Mouse (Mus musculus) midbrain, postnatal 0 days (tissue): ENCODE measurements around the gene Slc19a1. TPM values are rescaled to one million over a fixed set of nuclear protein-coding genes. Genes with fewer than 3 reads are reported as not detected.

Source experiments
- ATAC-seq: fragments of 200-750 bp; cut with Nextera tagmentation; 2 replicates; pipeline ENCODE4 v1.8.0; 2017; ENCODE audit warnings: moderate number of reproducible peaks, mild to moderate bottlenecking, moderate TSS enrichment, moderate library complexity; ENCODE audit not compliant: low FRiP score
- DNase-seq: peaks from one replicate; pipeline ENCODE4 v3.0.0-alpha.2; 2015; ENCODE audit warnings: low spot score
- H3K27ac ChIP-seq: fragments of 300-500 bp; sonication (generic); 2 replicates; pipeline ENCODE4 v1.5.1; 2014; ENCODE audit warnings: low read depth, mild to moderate bottlenecking, low read length, mixed read lengths
- H3K27me3 ChIP-seq: fragments of 300-500 bp; sonication (generic); 2 replicates; pipeline ENCODE4 v1.6.1; 2014; ENCODE audit warnings: low read length, control low read depth, mixed read lengths; ENCODE audit not compliant: insufficient read depth
- H3K36me3 ChIP-seq: fragments of 300-500 bp; sonication (generic); 2 replicates; pipeline ENCODE4 v1.6.1; 2014; ENCODE audit warnings: low read length, control low read depth, mixed read lengths; ENCODE audit not compliant: insufficient read depth
- H3K4me1 ChIP-seq: fragments of 300-500 bp; sonication (generic); 2 replicates; pipeline ENCODE4 v1.6.1; 2014; ENCODE audit warnings: mild to moderate bottlenecking, control low read depth, antibody characterized with exemption, low read length, mixed read lengths; ENCODE audit not compliant: insufficient read depth
- H3K4me2 ChIP-seq: fragments of 300-500 bp; sonication (generic); 2 replicates; pipeline ENCODE4 v1.6.1; 2014; ENCODE audit warnings: low read depth, mild to moderate bottlenecking, low read length, mixed read lengths; ENCODE audit not compliant: poor library complexity, severe bottlenecking
- H3K4me3 ChIP-seq: fragments of 300-500 bp; sonication (generic); 2 replicates; pipeline ENCODE4 v1.5.1; 2014; ENCODE audit warnings: low read depth, mild to moderate bottlenecking, low read length, moderate library complexity
- H3K9ac ChIP-seq: fragments of 300-500 bp; sonication (generic); replicated peaks from 2 replicates; pipeline ENCODE4 v1.6.1; 2014; ENCODE audit warnings: mild to moderate bottlenecking, low read length, moderate library complexity, mixed read lengths; ENCODE audit not compliant: poor library complexity, severe bottlenecking
- H3K9me3 ChIP-seq: fragments of 300-500 bp; sonication (generic); 2 replicates; pipeline ENCODE4 v1.6.1; 2016; ENCODE audit warnings: low read length, control low read depth
- CTCF ChIP-seq: IDR thresholded peaks from 2 replicates; pipeline ENCODE4 v1.5.1; 2016; ENCODE audit warnings: antibody characterized with exemption, mild to moderate bottlenecking
- WGBS: fragments of 180-500 bp; shearing (Covaris S2); extraction: QIAGEN DNeasy Blood & Tissue Kit; methylation state at CpG from one replicate; pipeline ENCODE4 v1.1.7; 2014; 5-methylcytosine and 5-hydroxymethylcytosine counted together
- polyA plus RNA-seq: library from polyadenylated mRNA; unstranded; fragments of >200 nt; fragmentation: Nextera tagmentation; extraction: Ambion mirVana; gene quantifications from 2 replicates; pipeline ENCODE4 v1.2.1, GENCODE M21; 2015
- total RNA-seq: library from RNA; depleted of rRNA; stranded (reverse); fragments of >200 nt; gene quantifications from 2 replicates; pipeline ENCODE4 v1.2.3, GENCODE M21; 2014

Gene Slc19a1
- total and polyA plus RNA-seq, 2 experiments from 2014 or later: 38.1 to 44.1 TPM

GRCm38 (mm10) chr10:77038579-77039174, 6.6 kb downstream of the Slc19a1 start:
- H3K4me1 ChIP-seq: peaks cover 13% of the 10 kb centered on the region; the same call in 1 of the 2 replicates
- no peak overlapping the region for H3K4me3 ChIP-seq
- DNase-seq (no peak), ATAC-seq (no peak)
- TF ChIP-seq CTCF: no peak
- H3K27me3 ChIP-seq: no peaks in the 10 kb centered on the region
- no peak overlapping the region for H3K27ac ChIP-seq
- WGBS: 63% methylated on average over 8 of the region's 8 CpGs
- peaks cover 30% of the 10 kb centered on the region for H3K36me3 ChIP-seq
- H3K9ac ChIP-seq: no peak overlapping the region
- no peak overlapping the region for H3K4me2 ChIP-seq
- no peaks in the 10 kb centered on the region for H3K9me3 ChIP-seq

GRCm38 (mm10) chr10:77048196-77048595, 16.2 kb downstream of the Slc19a1 start:
- no peak for TF ChIP-seq CTCF
- H3K27me3 ChIP-seq: no peaks in the 10 kb centered on the region
- no peaks in the 10 kb centered on the region for H3K9me3 ChIP-seq
- H3K4me1 ChIP-seq: no peaks in the 10 kb centered on the region
- no peak overlapping the region for H3K4me2 ChIP-seq
- no peak overlapping the region for H3K9ac ChIP-seq
- H3K36me3 ChIP-seq: peaks cover 47% of the 10 kb centered on the region
- ATAC-seq (no peak), DNase-seq (no peak)
- H3K4me3 ChIP-seq: no peak overlapping the region
- no peak overlapping the region for H3K27ac ChIP-seq
- WGBS: 75% methylated on average over 4 of the region's 4 CpGs

DNA sequence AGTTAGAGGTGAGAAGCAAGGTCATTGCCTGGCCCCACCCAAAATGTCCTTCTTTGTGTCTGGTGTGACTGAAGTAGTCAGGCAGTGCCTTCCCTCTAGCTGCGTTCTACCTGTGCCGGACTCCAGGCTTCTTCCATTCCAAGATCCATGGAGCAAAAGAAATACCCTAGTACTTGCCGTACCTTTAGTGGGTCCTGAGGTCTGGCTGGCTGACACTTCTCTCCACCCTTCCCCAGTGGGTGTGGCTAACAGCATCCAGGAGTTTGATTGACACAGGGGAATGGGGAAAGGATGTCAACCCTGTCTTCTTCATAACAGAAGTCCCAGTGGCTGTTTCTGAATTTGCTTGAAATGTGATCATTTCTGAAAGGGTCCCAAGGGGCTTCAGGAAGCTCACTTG, 16.6 kb downstream of the Slc19a1 start:
- no peak overlapping the region for H3K9ac ChIP-seq
- no peak overlapping the region for H3K4me3 ChIP-seq
- no peak for TF ChIP-seq CTCF
- no peak overlapping the region for H3K4me2 ChIP-seq
- no peaks in the 10 kb centered on the region for H3K9me3 ChIP-seq
- DNase-seq (no peak), ATAC-seq (no peak)
- H3K27ac ChIP-seq: no peak overlapping the region
- H3K27me3 ChIP-seq: no peaks in the 10 kb centered on the region
- H3K4me1 ChIP-seq: no peaks in the 10 kb centered on the region
- WGBS: 98% methylated on average over 3 of the region's 3 CpGs
- peaks cover 47% of the 10 kb centered on the region for H3K36me3 ChIP-seq

GRCm38 (mm10) chr10:77056768-77057167, 24.7 kb downstream of the Slc19a1 start:
- H3K9ac ChIP-seq: no peak overlapping the region
- H3K27me3 ChIP-seq: no peaks in the 10 kb centered on the region
- peak; percentile 22; the same call in 1 of the 2 replicates for TF ChIP-seq CTCF
- H3K36me3 ChIP-seq: peaks cover under 1% of the 10 kb centered on the region; the same call in 1 of the 2 replicates
- H3K9me3 ChIP-seq: no peaks in the 10 kb centered on the region
- no peak for DNase-seq
- no peak overlapping the region for H3K4me3 ChIP-seq
- 71% methylated on average over 10 of the region's 10 CpGs for WGBS
- no peaks in the 10 kb centered on the region for H3K4me1 ChIP-seq
- no peak overlapping the region for H3K27ac ChIP-seq
- no peak overlapping the region for H3K4me2 ChIP-seq
- no peak for ATAC-seq

GRCm38 (mm10) chr10:77061426-77061825, 29.4 kb downstream of the Slc19a1 start:
- H3K27me3 ChIP-seq: no peaks in the 10 kb centered on the region
- no peaks in the 10 kb centered on the region for H3K36me3 ChIP-seq
- no peak overlapping the region for H3K27ac ChIP-seq
- H3K9ac ChIP-seq: no peak overlapping the region
- no peak for TF ChIP-seq CTCF
- H3K4me3 ChIP-seq: no peak overlapping the region
- ATAC-seq (no peak), DNase-seq (no peak)
- H3K4me1 ChIP-seq: no peaks in the 10 kb centered on the region
- no peak overlapping the region for H3K4me2 ChIP-seq
- WGBS: 68% methylated on average over 3 of the region's 3 CpGs
- H3K9me3 ChIP-seq: no peaks in the 10 kb centered on the region

DNA sequence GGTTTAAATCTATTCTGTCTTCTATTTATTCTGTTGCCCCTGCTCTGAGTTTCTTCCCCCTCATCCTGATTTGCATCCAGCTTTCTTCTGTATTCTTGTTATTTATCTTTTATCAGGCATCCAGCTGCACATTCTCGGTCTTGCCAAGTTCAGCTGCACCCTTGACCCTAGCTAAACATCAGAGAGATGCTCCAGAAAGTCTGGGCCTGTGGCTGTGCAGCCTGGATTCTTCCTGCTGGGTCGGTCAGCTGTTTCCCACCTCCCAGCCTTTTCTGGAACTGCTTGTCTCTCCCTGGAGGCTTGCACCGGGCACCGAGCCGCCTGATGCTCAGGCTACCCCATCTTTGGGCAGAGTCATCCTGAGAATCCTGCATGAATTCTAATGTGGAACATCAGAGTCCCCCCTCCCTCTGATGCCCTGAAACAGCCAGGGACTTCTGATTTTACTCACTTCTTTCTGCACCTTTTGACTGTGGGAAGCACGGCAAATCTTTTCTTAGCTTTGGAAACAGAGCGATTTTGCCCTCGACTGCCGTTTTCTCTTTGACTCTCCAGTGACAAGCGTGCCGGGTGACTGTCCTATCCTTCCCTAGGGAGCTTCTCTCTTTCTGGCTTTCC, 30.5 kb downstream of the Slc19a1 start:
- Histone ChIP-seq H3K27ac (no peak overlapping the region), H3K4me3 (no peak overlapping the region), H3K27me3 (no peaks in the 10 kb centered on the region), H3K4me1 (no peaks in the 10 kb centered on the region), H3K4me2 (no peak overlapping the region), H3K9me3 (no peaks in the 10 kb centered on the region), H3K9ac (no peak overlapping the region; the same call in 1 of the 2 replicates), H3K36me3 (no peaks in the 10 kb centered on the region)
- DNase-seq (peak; percentile 8), ATAC-seq (no peak)
- 73% methylated on average over 11 of the region's 11 CpGs for WGBS
- no peak for TF ChIP-seq CTCF
